Mouse (Mus musculus): ENCODE measurements at regions not wholly inside any gene's neighbourhood (a gene's known extent, or its start where the extent isn't known, plus 50 kb on each side); places are given as distances from the start of the nearest gene placed in this dataset.

- DNase-seq (ENCODE audit: low spot score): no peak
Observed at GRCm38 (mm10) chr2:74099671-74100372, 188.7 kb upstream of the Atp5g3 start.

DNA sequence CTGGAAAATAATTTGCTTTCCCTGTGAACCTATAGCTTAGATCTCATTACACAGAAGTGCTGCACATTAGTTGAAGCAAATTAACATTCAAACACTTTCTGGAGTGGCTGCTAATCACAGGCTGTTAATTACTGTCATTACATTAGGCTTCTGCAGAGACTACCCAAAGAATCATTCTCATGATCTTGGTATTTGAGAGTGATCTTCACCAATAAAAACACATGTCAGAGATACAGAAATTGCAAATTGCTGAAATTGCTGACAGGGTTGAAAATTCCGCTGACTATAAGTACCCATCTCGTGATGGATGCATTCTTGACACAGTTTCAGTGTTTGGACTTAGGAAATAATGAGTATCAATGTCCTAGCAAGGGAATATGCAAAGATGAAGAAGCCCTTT is 185.7 kb upstream of the Atp5g3 start:
- DNase-seq (ENCODE audit: low spot score): no peak

DNA sequence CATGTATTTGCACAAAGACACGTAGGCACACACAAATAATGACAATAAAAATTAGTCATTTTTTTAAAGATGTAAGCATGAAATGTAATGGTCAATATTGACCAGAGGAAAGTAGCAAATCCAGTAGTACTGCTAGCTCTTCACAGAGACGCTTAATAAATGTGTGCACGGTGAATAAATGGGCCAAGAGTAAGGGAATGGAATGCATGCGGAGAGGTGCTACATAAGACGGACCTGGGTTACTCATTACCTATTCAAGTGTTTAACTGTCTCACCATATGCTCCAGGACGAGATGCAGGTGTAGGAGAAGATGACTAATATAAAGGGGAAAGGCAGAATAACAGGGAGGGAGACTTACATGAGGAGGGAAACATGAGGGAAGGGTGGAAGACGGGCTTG is 182.4 kb upstream of the Atp5g3 start:
- DNase-seq (ENCODE audit: low spot score): no peak

DNA sequence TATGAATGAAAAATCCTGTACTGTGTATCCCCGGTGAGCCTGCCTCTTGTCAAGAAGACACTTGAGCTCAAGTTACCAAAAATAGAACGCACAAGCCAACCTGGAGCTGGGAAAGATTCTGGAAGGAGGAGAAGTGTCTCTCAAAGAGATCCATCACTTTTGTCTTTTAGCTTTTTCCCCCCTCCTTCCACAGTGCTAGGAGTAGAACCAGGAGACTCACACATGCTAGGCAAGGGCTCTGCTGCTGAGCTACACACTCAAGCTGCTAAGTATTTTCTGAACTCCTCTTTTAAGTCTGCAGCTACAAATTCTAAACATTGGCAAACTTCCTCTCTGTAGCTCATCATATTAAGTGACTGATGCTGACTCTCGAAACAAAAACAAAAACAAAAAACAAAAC is 176.2 kb upstream of the Atp5g3 start:
- DNase-seq (ENCODE audit: low spot score): no peak

DNA sequence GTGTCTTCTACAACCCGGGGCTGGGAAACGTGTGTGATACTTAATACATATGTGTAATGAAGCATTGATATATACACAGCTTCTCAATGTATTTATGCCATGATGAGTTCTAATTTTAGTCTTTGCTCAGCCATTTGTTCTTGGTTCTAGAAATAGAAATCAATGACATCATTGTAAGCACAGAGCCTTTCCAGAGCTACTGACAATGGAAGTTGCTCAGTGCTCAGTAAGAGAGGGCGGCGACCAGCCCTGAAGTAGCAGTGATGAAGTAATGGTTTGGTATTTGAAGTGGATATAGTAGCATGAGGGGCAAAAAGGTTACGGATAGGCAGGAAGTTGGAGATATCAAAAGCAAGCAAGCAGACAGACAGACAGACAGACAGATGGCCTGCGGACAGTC is 173.8 kb upstream of the Atp5g3 start:
- DNase-seq (ENCODE audit: low spot score): no peak

DNA sequence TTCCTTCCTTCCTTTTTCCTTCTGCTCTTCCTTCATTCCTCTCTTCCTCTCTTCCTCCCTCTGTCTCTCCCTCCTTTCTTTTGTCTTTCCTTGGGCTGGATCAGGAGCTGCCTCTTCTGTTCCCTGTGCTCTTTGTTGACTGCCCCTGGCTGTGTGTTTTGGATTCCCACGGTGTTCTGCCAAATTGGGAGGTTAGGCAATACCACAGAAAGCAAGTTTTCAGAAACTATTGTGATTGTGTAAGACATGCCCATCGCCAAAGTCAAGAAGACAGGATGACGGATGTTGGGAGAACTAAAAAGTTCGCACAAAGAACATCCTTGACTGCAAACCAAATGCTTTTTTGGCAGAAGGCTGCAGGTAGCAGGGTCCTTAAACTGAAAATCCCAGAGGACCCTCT is 165.6 kb upstream of the Atp5g3 start:
- DNase-seq (ENCODE audit: low spot score): no peak

DNA sequence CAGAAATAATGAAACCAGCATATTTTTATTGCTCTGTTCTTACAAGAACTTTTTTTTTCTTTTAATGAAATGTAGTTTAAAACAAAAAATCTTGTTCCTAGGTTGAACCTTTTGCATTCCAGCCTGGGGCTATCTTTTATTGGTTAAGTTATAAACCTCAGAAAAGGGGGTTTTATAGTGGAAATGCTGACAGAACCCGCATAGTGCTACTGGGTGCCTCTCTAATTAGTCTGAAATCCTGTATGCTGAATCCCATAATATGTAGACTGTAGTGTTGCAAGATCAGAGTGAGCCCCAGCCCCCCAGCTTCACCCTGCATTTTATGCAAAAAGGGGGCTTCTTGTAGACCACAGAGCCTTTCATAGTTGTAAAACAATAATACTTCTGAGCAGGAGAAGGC is 164.4 kb upstream of the Atp5g3 start:
- DNase-seq (ENCODE audit: low spot score): no peak

DNA sequence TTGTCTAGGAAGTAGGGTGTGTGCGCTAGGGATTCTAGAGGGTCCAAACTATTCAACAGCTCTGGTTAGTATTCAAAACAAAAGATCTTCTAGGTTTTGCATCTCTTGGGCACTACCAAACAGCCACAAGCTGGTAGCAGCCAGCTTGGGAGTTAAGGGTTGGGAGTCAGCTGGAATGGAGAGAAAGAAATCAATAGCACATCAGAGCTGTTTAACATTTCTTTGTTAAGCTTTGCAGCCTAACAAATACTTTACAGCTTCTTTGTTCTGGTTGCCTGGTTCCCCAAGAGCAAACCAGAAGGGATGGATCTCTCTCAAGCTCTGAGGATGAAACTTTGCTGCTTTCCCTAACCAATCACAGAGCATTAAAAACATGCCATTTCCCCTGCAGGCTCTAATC is 162.3 kb upstream of the Atp5g3 start:
- DNase-seq (ENCODE audit: low spot score): no peak

GRCm38 (mm10) chr2:74066652-74067051 is 155.5 kb upstream of the Atp5g3 start:
- peak; percentile 78 for DNase-seq (ENCODE audit: low spot score)

DNA sequence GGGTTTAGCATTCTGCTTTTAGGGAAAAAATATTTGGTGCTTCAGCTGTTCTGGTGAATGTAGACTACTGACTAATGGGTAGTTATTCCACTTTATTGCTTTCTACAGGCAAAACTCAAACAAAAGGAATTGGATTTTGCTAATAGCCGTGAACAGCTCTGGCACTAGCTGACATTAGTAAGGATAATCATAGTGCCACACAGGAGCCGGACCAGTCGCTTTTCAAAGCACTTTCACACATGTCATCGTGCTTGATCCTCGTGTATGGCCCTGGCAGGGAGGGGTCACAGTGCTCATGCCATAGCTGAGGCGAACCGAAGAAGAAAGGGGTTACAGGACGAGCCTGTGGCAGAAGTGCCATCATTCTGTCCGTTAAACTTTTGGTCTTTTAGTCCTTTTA is 153.2 kb upstream of the Atp5g3 start:
- no peak for DNase-seq (ENCODE audit: low spot score)

- no peak for DNase-seq (ENCODE audit: low spot score)
Observed at GRCm38 (mm10) chr2:74063777-74064176, 152.7 kb upstream of the Atp5g3 start.

GRCm38 (mm10) chr2:74063302-74063701 is 152.2 kb upstream of the Atp5g3 start:
- DNase-seq (ENCODE audit: low spot score): no peak

- no peak for DNase-seq (ENCODE audit: low spot score)
Observed at GRCm38 (mm10) chr2:74042430-74042829, 131.3 kb upstream of the Atp5g3 start.

DNA sequence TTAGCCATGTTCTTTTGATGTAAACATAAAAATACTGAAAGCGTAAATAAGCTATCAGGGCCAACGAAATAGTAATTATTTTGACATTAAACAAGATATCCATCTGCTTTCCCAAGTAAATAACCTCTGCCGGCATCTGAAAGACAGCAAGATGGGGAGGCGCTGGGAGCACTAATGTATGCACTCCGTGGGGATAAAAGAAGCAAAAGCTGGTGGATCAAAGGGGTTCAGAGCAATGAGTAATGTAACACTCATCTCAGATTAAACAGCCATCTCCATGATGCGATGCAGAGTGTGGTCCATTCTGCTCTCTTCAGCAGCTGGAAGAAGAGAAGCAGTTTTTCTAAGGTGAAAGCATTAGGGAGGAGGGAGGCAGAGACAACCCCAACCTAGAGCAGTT is 128.5 kb upstream of the Atp5g3 start:
- DNase-seq (ENCODE audit: low spot score): no peak

- no peak for DNase-seq (ENCODE audit: low spot score)
Observed at GRCm38 (mm10) chr2:74036043-74036442, 124.9 kb upstream of the Atp5g3 start.

DNA sequence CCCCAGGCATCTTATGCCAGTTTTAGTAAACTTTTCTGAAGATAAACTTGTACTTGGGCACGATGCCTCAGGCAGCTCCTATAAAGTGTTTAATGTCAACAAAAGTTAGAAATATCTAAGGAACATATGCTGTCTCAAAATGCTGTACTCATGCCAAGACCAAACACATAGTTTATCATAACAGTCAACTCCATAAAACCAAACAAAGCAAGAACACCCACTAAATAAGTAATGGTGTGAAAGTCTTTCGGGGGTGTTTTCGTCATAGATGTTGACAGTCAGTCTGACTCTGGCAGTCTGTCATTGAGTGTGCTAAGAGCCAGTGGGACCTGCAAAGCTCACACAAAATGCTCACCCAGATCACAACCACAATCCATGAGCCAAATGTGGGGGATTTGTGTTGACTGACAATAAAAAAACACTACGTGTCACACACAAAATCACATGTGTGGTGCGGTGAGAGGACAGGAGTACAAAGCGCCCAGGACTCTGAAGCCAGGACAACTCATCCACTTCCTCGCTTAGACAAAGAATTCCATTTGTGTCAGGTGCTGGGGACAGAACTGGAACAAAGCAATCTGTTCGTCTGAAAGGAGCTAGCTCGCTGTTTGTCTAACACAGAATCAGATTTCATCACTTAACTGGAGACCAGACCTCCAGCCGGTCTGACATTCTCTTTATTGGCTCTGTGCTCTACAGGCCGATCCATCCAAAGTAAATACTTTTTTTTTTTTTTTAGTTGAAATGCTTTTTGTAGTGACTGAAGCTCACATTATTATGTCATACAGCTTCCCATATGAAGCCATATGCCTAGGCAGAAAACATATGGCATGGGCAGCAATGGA is 121.3 kb upstream of the Atp5g3 start:
- DNase-seq (ENCODE audit: low spot score): no peak

DNA sequence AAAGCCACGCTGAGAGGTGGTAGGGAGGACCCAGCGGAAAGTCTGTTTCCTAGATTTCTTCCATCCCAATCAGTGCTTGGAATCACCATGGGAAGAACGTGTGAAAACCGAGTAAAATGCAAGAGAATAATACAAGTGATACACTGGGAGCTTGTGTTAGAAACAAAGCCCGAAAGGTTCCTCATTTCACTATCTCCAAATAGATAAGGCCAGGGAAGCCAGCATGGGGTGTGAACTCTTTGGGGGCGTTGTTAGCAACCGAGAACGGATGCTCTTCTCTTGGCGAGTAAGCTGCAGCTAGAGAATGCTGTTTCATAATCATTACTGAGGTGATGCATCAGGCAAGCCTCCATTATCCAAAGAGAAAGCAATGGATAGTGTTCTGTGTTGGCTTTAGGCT is 118.8 kb upstream of the Atp5g3 start:
- no peak for DNase-seq (ENCODE audit: low spot score)

GRCm38 (mm10) chr2:74027404-74028104 is 116.4 kb upstream of the Atp5g3 start:
- peak; percentile 21 for DNase-seq (ENCODE audit: low spot score)

DNA sequence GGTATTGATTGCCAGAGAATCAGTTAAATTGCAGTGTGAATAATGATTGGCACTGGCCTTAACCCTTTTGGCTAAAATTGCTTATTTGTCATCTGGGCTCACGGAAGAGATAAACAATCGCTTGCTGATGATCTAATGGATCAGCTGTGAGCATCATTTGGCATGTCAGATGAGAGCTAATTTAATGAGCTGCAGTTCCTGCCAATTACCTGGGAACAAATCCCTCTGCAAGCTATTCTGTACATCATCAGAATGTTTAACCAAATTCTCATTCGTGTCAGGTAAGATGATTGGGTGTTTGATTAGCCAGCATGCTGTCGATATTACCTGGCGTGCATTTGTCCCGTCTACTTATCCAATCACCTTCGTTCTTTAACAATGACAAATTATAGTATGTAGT is 104.0 kb upstream of the Atp5g3 start:
- DNase-seq (ENCODE audit: low spot score): no peak

GRCm38 (mm10) chr2:74014201-74014600 is 103.1 kb upstream of the Atp5g3 start:
- no peak for DNase-seq (ENCODE audit: low spot score)

GRCm38 (mm10) chr2:73998531-73998930 is 87.4 kb upstream of the Atp5g3 start:
- no peak for DNase-seq (ENCODE audit: low spot score)

DNA sequence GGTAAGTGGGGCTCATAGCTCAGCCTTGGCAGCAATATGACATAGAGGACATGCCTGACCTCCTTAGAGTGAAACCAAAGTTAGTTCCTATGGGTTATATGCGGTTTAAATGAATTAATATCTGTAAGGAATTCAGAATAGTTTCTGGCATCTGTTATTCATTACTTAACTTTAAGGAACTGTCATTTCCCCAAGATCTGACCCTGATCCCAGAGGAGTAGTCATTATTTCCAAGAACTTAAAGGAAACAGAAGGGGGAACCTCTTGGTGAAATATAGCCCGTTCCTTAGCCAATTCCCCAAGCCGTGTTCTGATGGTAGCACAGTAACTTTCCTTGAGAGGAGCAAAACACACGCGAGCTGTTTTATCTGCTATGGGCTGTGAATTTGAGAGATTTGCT is 85.9 kb upstream of the Atp5g3 start:
- no peak for DNase-seq (ENCODE audit: low spot score)

DNA sequence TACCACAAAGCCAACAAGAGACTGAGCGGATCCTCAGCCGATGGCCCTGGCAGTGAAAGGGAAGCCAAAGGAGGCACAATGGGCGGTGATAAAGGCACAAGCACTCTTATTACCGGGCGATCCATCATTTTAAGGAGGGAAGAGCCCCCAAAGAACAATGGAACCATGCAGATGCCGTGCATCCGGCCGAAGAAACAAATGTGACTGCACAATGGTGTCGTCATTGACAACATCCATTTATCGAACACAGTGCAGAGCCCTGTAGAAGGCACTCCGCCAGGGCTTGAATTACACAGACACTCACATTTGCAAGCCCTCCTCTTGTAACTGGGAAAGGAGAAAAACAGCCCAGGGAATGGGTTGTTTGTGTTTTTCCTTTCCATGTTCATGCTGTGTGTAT is 80.7 kb upstream of the Atp5g3 start:
- no peak for DNase-seq (ENCODE audit: low spot score)
